Mouse (Mus musculus) large intestine, adult 2 months (tissue): Measurements from ENCODE around the gene Pou3f1. TPM values are rescaled to one million over a fixed set of nuclear protein-coding genes. Genes with fewer than 3 reads are reported as not detected.

Experiments used
- DNase-seq: peaks from one replicate; pipeline ENCODE4 v3.0.0-alpha.2; 2012; ENCODE audit warnings: low read depth, low spot score
- WGBS: fragments of 180-500 bp; shearing (Covaris S2); methylation state at CpG from one replicate; pipeline ENCODE4 v1.1.7; 2018; 5-methylcytosine and 5-hydroxymethylcytosine counted together
- polyA plus RNA-seq: library from polyadenylated mRNA; depleted of rRNA; stranded (reverse); fragments of >200 nt; gene quantifications from 2 replicates; pipeline ENCODE4 v1.2.3, GENCODE M21; 2012; rRNA removed

Pou3f1 gene
- 0.01 TPM in 1 of 2 replicates, not detected in the other for polyA plus RNA-seq

- 2% methylated on average over 15 of the region's 15 CpGs for WGBS
- DNase-seq, result no peak
Observed at GRCm38 (mm10) chr4:124656518-124656853, at the start of gene Pou3f1. TSS of gene Pou3f1 (plus strand) at chr4:124656807.

- DNase-seq, result no peak
- WGBS, result 76% methylated on average over 8 of the region's 8 CpGs
Observed at GRCm38 (mm10) chr4:124607166-124607565, 49.4 kb upstream of the Pou3f1 start.

DNA sequence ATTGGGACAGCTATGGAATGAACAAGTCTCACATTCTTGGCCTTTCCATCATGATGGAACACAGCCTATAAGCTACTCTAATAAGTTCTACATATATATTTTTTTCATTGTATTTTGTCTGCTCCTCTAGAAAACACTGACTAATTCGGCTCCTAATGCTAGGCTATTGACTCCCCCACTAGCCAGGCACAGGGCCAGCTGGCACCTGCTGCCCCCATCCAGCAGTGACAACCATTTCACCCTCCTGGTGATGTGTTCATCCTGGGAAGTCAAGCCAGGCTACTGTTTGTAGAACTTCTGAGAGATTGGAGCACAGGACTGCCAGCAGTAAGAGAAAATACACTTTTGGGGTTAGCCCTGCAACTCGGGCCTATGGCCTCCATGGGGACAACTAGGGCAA is 46.5 kb upstream of the Pou3f1 start:
- 39% methylated on average over 2 of the region's 2 CpGs for WGBS
- DNase-seq, result no peak

- WGBS, result 75% methylated on average over 2 of the region's 2 CpGs
- no peak for DNase-seq
Observed at GRCm38 (mm10) chr4:124610703-124611102, 45.9 kb upstream of the Pou3f1 start, which contains the start of gene 3100002H09Rik. TSS of gene 3100002H09Rik (minus strand) at chr4:124610803.

- WGBS, result 32% methylated on average over 4 of the region's 4 CpGs
- DNase-seq, result no peak
Observed at GRCm38 (mm10) chr4:124611768-124612167, 44.8 kb upstream of the Pou3f1 start.

DNA sequence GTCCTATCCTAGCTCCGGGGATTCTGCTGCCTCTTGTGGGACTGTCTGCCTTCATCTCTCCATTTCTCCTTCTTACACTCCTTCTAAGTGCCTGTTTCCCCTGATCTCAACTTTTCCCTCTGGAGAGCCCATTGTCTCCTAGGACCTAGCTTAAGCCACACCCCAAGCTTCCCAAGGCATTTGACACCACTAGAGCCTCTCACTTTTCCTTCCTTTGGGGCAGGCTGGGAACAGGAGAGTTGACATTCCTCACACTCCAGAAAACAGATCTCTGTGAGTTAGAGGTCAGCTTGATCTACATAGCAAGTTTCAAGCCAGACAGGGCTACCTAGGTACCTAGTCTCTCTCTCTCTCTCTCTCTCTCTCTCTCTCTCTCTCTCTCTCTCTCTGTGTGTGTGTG is 42.4 kb upstream of the Pou3f1 start:
- WGBS, result 0% methylated on average over 1 of the region's 1 CpGs

DNA sequence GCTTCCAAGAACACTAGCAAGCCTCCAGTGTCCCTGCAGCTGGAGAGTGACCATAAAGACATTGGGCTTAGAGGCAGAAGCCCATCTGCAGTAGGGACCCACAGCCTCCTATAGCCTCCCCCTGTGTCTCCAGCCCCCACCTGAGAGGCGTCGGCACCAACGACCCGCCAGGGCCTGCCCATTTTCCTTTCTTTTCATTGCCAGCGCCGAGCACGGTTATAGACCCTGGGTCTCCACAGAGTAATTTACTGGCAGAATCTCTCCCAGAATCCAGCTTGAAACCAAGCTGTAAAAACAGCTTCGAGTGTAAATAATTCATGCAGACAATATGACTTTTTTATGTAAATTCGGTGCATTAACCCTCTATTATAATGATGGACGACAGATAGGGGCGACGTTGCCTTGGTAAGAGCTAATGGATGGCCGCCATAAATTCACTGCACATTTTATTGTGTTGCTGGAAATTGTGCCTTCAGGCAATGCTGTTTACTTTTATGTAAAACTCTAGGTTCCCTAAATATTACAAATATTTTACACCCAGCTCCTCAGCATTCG is 41.1 kb upstream of the Pou3f1 start:
- no peak for DNase-seq
- 35% methylated on average over 14 of the region's 14 CpGs for WGBS

More for the DNA sequence above, 42.4 kb upstream of the Pou3f1 start:
- no peak for DNase-seq

DNA sequence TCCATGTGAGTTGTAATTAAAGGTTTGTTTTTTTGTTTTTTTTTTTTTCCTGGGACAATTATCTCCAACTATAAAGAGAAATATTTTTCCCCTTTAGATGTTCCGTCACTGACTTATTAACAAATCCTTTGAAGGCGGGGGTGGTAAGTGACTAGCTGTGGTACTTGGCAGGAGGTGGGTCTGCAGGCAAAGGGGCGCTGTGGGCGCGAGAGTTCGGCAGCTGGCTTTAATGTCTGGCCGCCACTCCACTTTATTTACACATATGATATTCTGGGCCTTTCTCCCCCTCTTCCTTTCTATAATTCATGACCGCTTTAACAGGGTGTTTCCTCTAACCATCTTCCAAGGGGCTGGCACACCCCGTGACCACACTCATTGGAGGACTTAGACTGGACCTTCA is 40.6 kb upstream of the Pou3f1 start:
- WGBS, result 49% methylated on average over 9 of the region's 9 CpGs
- no peak for DNase-seq

DNA sequence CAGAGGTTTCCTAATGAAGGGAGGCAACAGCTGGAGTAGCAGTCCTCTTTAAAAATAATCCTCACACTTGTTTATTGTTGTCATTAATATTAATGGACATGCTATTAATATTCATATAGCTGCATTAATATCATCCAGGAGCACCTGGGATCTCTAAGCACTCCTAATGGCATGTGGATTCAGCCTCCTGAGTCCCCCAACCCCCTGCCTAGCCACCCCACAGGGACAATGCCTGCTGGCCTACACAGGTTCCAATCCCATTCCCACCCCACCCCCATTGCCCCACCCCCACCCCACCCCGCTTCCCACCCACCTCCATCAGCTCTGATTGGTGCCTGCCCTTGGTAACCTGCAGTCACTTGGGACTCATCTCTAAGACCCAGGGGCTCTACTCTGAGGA is 40.0 kb upstream of the Pou3f1 start:
- DNase-seq, result no peak
- WGBS, result 36% methylated on average over 1 of the region's 1 CpGs

- DNase-seq, result no peak
- 12% methylated on average over 16 of the region's 16 CpGs for WGBS
Observed at GRCm38 (mm10) chr4:124618599-124618998, 38.0 kb upstream of the Pou3f1 start.

DNA sequence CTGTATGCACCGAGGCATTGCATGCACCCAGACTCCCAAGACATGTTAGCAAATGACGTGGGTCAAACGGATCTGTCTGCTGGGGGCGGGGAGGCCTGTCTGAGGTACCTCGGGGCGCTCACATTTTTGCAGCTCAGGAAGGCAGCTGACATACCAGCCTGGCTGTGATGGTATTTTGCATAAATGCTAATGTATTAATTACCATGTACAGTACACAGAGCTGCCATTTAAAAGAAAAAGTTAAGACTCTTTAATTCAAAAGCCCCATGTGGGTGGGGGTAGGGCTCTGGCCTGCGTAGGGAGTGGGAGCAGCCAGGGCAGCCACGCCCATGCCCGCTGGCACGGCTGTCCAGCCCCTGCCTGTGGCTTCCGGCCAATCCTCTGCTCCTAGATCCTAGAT is 35.2 kb upstream of the Pou3f1 start:
- DNase-seq, result no peak
- 49% methylated on average over 11 of the region's 11 CpGs for WGBS

DNA sequence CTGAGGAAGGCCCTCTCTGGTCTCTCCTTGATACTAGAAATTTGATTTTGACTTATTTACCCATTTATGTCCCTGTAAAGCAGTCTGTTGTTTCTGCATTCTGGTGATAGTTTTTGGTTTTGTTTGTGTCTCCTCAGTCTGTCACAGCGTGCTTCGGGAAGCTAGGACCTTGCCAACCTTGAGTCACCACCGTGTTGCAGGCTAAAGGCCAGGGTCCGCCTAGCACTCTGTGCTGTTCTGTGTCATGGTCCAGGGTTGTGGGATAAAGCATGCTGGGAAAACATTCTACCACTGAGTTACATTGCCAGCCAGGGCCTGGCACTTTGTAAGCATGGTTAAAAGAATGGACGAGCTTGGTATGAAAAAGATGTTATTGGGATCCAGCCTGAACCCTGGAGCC is 34.0 kb upstream of the Pou3f1 start:
- DNase-seq, result no peak
- 78% methylated on average over 5 of the region's 5 CpGs for WGBS

DNA sequence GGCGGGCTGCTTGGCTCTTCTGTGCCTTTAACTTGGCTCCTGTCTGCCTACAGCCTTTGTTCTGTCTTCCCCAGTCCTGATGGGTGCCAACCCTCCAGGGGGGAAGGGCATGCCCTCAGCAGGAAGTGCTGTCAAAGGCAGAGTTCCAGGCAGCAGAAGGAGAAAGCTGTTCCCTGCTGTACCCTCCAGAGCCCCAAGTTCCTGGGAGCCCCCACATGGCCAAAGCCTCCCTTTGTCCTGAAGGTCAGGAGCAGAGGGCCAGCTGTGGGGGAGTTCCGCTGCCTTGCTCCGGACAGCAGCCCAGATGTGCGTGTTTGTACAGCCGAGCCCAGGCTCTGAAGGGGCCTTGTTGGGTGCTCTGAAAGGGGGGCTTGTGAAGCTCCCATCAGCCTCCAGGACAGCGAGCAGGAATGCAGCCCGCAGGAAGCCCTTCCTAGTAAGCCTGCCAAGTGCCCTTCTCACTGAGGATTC is 32.5 kb upstream of the Pou3f1 start:
- DNase-seq, result no peak
- 34% methylated on average over 7 of the region's 7 CpGs for WGBS

DNA sequence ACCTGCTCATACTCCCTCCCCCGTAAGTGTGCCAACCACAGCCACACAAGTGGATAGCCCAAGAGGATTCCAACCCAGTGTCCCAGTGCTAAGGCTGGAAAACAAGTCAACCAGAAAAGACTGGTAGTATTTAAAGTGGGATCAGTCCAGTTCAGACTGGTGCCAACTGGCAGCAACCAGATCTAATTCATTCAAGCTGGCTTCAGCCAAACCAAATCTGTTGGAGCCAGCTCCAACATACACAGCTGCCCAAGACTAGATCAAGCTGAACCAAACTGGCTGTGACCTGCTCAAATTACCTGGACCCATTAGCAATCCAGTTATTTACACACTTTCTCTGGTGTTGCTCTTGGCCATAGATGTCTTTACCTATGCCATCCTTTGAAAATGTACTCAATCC is 29.8 kb upstream of the Pou3f1 start:
- WGBS, result 85% methylated on average over 1 of the region's 1 CpGs
- no peak for DNase-seq

DNA sequence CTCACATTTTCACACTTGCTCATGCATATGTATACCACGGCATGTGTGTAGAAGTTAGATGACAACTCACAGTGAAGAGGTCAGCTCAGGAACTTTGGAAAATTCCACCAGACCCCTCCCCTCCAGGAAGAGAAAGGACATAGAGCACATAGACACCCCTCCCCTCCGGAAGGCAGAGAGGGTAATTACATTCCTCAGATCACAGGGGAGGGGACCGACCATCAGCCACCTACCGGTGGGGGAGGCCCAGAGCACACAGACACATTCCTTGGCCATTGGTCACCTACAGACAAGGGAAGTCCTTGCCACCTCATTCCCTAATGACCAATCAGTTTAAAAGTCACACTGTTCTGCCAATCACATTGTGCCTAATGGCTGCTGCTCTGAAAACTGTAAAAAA is 25.2 kb upstream of the Pou3f1 start:
- WGBS, result 28% methylated on average over 4 of the region's 4 CpGs
- DNase-seq, result no peak

DNA sequence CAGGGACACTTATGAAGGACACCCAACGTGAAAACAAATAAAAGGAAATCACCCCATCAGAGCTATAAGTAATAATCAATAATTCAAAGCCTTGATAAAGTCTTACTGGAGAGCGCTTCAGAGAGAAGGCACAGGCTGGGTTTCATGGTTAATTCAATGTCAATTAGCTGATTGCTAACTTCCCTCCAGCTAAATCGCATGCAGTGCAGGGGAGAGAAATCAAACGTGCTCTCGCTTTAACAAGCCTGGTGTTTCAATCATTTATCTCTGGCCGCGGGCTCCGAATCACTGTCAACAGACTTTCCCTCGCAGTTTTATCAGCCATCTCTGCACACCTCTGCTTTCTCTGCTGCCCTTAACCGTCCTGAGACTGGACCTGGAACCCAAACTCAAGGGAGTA is 23.8 kb upstream of the Pou3f1 start:
- 72% methylated on average over 10 of the region's 10 CpGs for WGBS
- DNase-seq, result no peak

DNA sequence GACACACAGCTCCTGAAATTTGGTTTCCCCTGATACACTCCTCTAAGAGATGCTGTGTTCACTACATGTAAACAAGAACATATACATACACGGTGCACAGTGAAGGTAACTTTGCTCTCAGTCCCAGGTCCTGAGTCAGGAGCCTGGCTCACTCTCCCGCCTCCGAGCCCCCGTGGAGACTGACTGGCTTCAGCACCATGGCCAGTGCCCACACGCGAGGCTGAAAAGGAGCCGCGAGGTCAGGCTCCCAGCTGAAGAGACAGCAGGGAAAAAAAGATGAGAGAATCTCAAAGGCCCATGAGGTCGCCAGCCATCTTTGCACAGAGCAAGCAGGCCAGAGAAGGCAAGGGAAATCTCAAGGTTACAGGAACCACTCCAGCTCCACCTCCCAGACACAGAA is 23.3 kb upstream of the Pou3f1 start:
- no peak for DNase-seq
- 4% methylated on average over 9 of the region's 9 CpGs for WGBS

- no peak for DNase-seq
- 29% methylated on average over 12 of the region's 12 CpGs for WGBS
Observed at GRCm38 (mm10) chr4:124639715-124640114, 16.9 kb upstream of the Pou3f1 start.

DNA sequence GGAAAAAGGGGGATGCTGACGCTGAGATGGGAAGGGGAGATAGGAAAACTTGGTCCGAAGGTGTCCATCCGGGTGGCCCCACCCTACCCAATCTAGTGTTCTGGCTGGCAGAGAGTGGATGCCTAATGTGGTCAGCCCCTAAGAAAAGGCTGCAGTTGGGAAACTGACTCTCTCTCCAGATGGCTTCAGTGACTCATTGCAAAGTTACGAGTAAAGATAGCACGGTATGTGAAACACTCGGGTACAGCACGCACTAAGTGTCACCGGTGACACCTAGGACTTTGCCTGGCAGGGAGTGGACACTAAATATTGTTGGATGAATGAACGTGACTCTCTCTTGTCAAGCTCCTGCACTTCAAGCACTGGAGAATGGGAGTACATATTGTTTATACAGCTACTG is 12.7 kb upstream of the Pou3f1 start:
- 79% methylated on average over 9 of the region's 9 CpGs for WGBS

GRCm38 (mm10) chr4:124644974-124645433 is 11.6 kb upstream of the Pou3f1 start:
- no peak for DNase-seq
- WGBS, result 11% methylated on average over 3 of the region's 3 CpGs

More for the DNA sequence above, 12.7 kb upstream of the Pou3f1 start:
- DNase-seq, result no peak

- no peak for DNase-seq
- whole genome bisulfite sequencing, result 14% methylated on average over 8 of the region's 8 CpGs
Observed at GRCm38 (mm10) chr4:124646591-124646990, 10.0 kb upstream of the Pou3f1 start.

DNA sequence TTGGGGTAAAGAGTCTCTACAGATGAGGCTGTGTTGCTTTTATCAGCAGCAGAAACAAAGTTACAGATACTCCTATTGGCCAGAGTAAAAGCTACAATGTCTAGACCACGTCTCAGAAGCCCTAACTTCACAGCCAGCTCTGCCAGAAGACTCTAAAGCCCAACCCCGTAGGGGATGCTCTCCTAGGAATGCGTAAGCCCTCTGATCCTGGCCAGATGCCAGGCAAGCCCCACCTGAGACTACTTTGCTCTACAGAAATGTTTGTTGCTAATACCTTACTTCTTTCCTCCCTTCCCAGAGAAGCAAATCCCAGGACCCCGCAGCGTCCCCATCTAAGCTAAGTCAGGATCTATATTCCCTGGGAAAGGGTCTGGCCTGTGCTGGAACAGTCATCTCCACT is 8.7 kb upstream of the Pou3f1 start:
- no peak for DNase-seq
- WGBS, result 37% methylated on average over 5 of the region's 5 CpGs
